Mouse (Mus musculus) kidney, postnatal 0 days (tissue): ENCODE results near the gene Tomm40. TPM values are rescaled to one million over a fixed set of nuclear protein-coding genes. Genes with fewer than 3 reads are reported as not detected.
A peak's percentile ranks its signal among the peaks of the same experiment; 100 is the strongest.

Source experiments
- ATAC-seq: fragments of 200-750 bp; cut with Nextera tagmentation; replicated peaks from 2 replicates; pipeline ENCODE4 v1.8.0; 2017; ENCODE audit warnings: low read depth, moderate number of reproducible peaks, moderate TSS enrichment, moderate library complexity; ENCODE audit not compliant: low FRiP score
- DNase-seq: peaks from one replicate; pipeline ENCODE4 v3.0.0-alpha.2; 2016; ENCODE audit warnings: low spot score
- H3K27ac ChIP-seq: fragments of 300-500 bp; sonication (generic); 2 replicates; pipeline ENCODE4 v1.5.1; 2014; ENCODE audit warnings: mild to moderate bottlenecking
- H3K27me3 ChIP-seq: fragments of 300-500 bp; sonication (generic); 2 replicates; pipeline ENCODE4 v1.6.1; 2014; ENCODE audit warnings: low read length, mixed read lengths; ENCODE audit not compliant: insufficient read depth
- H3K36me3 ChIP-seq: fragments of 300-500 bp; sonication (generic); 2 replicates; pipeline ENCODE4 v1.6.1; 2014; ENCODE audit warnings: low read length, mixed read lengths; ENCODE audit not compliant: insufficient read depth
- H3K4me1 ChIP-seq: fragments of 300-500 bp; sonication (generic); replicated peaks from 2 replicates; pipeline ENCODE4 v1.6.1; 2014; ENCODE audit warnings: antibody characterized with exemption, low read length, mixed read lengths; ENCODE audit not compliant: insufficient read depth
- H3K4me2 ChIP-seq: fragments of 300-500 bp; sonication (generic); 2 replicates; pipeline ENCODE4 v1.6.1; 2014; ENCODE audit warnings: mild to moderate bottlenecking, low read length, moderate library complexity, mixed read lengths
- H3K4me3 ChIP-seq: fragments of 300-500 bp; sonication (generic); replicated peaks from 2 replicates; pipeline ENCODE4 v1.5.1; 2014; ENCODE audit warnings: low read depth, low read length
- H3K9ac ChIP-seq: fragments of 300-500 bp; sonication (generic); 2 replicates; pipeline ENCODE4 v1.6.1; 2014; ENCODE audit warnings: low read depth, low read length
- H3K9me3 ChIP-seq: fragments of 300-500 bp; sonication (generic); replicated peaks from 2 replicates; pipeline ENCODE4 v1.6.1; 2016; ENCODE audit warnings: low read length, inconsistent platforms, mixed read lengths
- CTCF ChIP-seq: IDR thresholded peaks from 2 replicates; pipeline ENCODE4 v1.5.1; 2016; ENCODE audit warnings: antibody characterized with exemption, low read depth, mild to moderate bottlenecking, moderate library complexity
- WGBS: fragments of 180-500 bp; shearing (Covaris S2); extraction: QIAGEN DNeasy Blood & Tissue Kit; methylation state at CpG from one replicate; pipeline ENCODE4 v1.1.7; 2014; 5-methylcytosine and 5-hydroxymethylcytosine counted together
- polyA plus RNA-seq: library from polyadenylated mRNA; unstranded; fragments of >200 nt; fragmentation: Nextera tagmentation; extraction: Ambion mirVana; gene quantifications from 2 replicates; pipeline ENCODE4 v1.2.1, GENCODE M21; 2015

The Tomm40 gene
- 163 and 167 TPM in 2 replicates for polyA plus RNA-seq

DNA sequence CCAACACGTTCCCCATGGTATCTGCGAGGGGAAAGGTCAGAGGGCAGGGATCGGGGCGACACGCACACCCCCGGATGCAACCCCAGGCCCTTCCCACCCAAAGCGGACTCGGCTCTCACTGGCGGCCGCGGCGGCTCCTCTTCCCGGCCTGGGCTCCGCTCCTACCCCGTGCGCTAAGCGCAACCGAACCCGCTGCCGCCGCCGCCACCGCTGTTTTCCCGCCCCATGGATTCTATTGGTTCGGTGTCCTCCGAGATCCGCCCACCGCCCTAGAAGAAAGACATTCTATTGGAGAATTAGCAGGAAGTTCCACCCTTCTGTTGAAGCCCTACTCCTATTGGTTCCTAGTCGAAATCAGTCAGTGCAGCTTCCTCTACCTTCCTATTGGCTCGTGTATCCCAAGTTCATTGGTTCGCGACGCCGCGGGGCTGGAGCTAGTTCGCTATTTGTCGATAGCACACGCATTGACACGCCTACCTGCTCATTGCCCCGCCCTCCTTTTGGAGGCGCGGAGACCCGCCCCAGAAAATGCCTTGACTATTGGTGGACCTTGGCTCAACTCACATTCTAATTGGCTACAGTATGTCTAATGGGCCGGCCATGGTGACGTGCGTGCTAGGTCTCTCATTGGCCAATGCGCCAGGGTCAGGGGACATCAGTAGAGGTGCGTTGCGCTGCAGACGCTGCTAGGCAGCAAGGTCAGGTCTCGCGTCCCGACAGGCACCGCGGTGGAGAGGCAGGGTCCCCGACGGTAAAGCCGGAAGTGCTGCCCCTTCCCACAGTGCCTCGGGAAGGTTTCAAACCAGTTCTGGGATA is at the start of gene Tomm40:
Gene Tomm40 (minus strand): TSS at position 200 of the 816 bp plus-strand sequence.
- ATAC-seq (peak; percentile 99), DNase-seq (peak; percentile 100)
- peaks cover 38% of the 10 kb centered on the region for H3K36me3 ChIP-seq
- H3K4me1 ChIP-seq: no peaks in the 10 kb centered on the region
- peak within 1 kb of the TSS; percentile 96 for H3K4me3 ChIP-seq
- under 1% methylated on average over 59 of the region's 59 CpGs for WGBS
- H3K9ac ChIP-seq: peak within 1 kb of the TSS; percentile 96
- no peaks in the 10 kb centered on the region for H3K9me3 ChIP-seq
- H3K27me3 ChIP-seq: no peaks in the 10 kb centered on the region
- H3K27ac ChIP-seq: peak within 1 kb of the TSS; percentile 89
- TF ChIP-seq CTCF: no peak
- H3K4me2 ChIP-seq: peak within 1 kb of the TSS; percentile 96

DNA sequence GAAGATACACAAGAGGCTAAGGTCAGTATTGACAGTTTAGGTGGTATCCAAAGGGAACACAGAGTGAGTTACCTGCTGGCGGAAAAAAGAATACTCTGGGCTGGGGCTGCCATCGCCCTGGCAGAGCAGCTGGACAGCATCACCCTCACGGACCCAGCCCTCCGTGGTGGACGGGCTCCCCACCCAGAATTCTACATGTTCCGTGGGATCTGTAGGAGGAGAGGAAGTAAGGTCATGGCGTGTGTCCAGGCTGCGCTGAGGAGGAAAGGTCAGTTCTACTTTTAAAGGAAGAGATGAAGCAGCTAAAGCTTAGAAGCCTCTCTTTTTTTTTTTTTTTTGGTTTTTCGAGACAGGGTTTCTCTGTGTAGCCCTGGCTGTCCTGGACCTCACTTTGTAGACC is 49.3 kb upstream of the Tomm40 start:
- 80% methylated on average over 9 of the region's 9 CpGs for WGBS
- no peak for DNase-seq
- peaks cover 27% of the 10 kb centered on the region for H3K36me3 ChIP-seq

DNA sequence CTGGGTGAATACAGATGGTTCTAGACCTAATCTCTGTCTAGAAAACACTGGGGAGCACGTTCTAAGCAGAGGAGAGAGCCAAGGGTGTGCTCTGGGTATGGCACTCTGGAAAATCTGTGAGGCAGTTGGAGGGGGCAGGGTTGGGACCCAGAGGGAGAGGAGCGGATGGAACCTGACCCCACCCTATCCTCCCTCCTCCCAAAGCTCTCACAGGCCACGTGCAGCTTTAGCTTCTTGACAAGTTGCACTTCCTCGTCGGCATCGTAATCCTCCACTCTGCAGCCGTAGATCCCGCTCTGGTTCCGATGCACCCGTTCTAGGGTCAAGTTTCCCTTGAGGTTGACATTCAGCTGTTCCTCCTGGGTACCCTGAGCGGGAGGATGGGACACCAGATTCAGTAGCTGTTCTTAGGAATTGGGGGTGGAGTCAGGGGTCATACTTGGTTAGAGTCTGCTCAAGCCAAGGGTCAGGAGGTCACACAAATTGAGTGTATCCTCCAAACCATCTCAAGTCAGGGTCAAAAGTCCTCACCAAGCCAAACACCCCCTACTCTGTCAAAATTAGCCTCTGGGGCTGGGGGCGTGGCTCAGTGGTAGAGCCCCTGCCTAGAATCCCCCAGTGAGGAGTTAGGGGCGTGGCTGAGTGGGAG is 48.7 kb upstream of the Tomm40 start:
- Histone ChIP-seq H3K27ac (no peak overlapping the region), H3K4me3 (no peak overlapping the region), H3K9me3 (no peaks in the 10 kb centered on the region), H3K4me1 (peaks cover 9% of the 10 kb centered on the region; the same call in 1 of the 2 replicates), H3K27me3 (no peaks in the 10 kb centered on the region), H3K9ac (no peak overlapping the region), H3K4me2 (no peak overlapping the region), H3K36me3 (peaks cover 33% of the 10 kb centered on the region)
- 54% methylated on average over 13 of the region's 13 CpGs for WGBS
- TF ChIP-seq CTCF: no peak
- DNase-seq (no peak), ATAC-seq (no peak)

More for the DNA sequence above, 49.3 kb upstream of the Tomm40 start:
- H3K27me3 ChIP-seq: no peaks in the 10 kb centered on the region
- H3K4me1 ChIP-seq: peaks cover 14% of the 10 kb centered on the region; the same call in 1 of the 2 replicates
- no peak for TF ChIP-seq CTCF
- H3K27ac ChIP-seq: no peak overlapping the region
- H3K4me2 ChIP-seq: no peak overlapping the region
- no peak overlapping the region for H3K9ac ChIP-seq
- no peak for ATAC-seq
- H3K4me3 ChIP-seq: no peak overlapping the region
- no peaks in the 10 kb centered on the region for H3K9me3 ChIP-seq

DNA sequence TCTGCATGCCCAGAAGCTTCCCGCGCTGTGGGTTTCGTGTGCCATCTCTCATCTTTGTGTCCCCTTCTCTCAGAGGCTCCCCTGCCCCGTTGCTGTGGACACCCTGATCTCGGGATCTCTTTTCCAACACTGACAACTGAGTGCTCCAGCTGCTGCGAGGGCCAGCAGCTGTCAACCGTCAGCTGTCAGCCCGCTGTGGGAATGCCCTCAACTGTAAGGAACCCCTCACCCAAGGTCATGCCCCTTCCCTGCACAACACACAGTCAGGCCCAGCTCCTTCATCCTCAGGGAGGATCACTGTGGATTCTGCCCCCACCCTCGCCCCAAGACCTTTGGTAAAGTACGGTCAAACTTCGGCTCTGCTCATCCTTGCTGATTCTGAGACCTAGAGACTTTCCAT is 47.0 kb upstream of the Tomm40 start:
- 0 out of 2 replicates have a peak overlapping the region, but pooled peaks have one; percentile 4 for H3K9ac ChIP-seq
- H3K4me2 ChIP-seq: no peak overlapping the region
- ATAC-seq (no peak), DNase-seq (no peak)
- no peaks in the 10 kb centered on the region for H3K27me3 ChIP-seq
- no peaks in the 10 kb centered on the region for H3K4me1 ChIP-seq
- H3K9me3 ChIP-seq: no peaks in the 10 kb centered on the region
- WGBS: 52% methylated on average over 11 of the region's 11 CpGs
- peaks cover 45% of the 10 kb centered on the region for H3K36me3 ChIP-seq
- no peak overlapping the region for H3K27ac ChIP-seq
- TF ChIP-seq CTCF: no peak
- no peak overlapping the region for H3K4me3 ChIP-seq

DNA sequence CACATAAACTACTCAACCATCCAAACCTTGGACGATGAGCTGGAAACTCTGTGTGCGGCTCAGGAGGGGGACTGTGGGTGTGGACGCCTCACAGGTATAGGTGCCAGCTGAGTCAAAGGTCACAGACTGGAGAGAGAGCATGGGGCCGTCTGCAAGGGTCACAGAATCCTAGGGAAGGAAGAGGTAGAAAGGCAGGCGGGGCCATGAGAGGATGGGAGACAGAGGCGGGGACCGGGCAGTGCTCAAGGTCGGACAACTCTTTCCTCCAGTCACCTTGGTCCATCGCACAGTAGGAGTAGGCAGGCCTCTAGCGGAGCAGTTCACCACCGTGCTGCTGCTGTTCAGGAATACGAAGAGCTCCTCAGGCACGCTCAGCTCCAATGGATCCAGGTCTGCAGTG is 44.8 kb upstream of the Tomm40 start:
- H3K27ac ChIP-seq: no peak overlapping the region
- H3K4me3 ChIP-seq: no peak overlapping the region
- peaks cover 38% of the 10 kb centered on the region for H3K36me3 ChIP-seq
- ATAC-seq (no peak), DNase-seq (no peak)
- H3K4me2 ChIP-seq: no peak overlapping the region
- H3K4me1 ChIP-seq: no peaks in the 10 kb centered on the region
- H3K27me3 ChIP-seq: no peaks in the 10 kb centered on the region
- H3K9ac ChIP-seq: no peak overlapping the region
- no peaks in the 10 kb centered on the region for H3K9me3 ChIP-seq
- TF ChIP-seq CTCF: no peak
- WGBS: 71% methylated on average over 13 of the region's 13 CpGs

DNA sequence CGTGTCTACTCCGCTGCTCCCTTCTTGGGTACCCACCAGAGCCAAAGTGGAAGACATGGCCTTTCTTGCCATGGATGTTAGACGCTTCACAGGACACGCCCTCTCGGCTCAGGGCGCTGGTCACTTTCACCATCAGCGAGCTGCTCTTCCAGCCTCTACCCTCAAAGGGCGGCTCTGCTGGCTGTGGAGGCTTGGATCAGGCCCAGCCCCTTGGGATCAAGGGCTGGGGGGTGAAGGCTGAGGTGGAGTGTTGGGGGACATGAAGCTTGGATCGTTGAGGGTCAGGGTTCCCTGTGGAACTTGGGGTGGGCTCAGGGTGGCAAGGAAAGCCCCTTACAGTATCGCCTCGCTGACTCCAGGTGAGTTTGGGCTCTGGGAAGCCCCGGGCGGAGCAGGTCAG is 43.4 kb upstream of the Tomm40 start:
- no peak overlapping the region for H3K9ac ChIP-seq
- WGBS: 92% methylated on average over 13 of the region's 13 CpGs
- H3K27me3 ChIP-seq: no peaks in the 10 kb centered on the region
- H3K4me3 ChIP-seq: no peak overlapping the region
- H3K4me2 ChIP-seq: no peak overlapping the region
- H3K36me3 ChIP-seq: peaks cover 27% of the 10 kb centered on the region
- DNase-seq: no peak
- no peaks in the 10 kb centered on the region for H3K9me3 ChIP-seq
- TF ChIP-seq CTCF: no peak
- no peaks in the 10 kb centered on the region for H3K4me1 ChIP-seq
- no peak for ATAC-seq
- no peak overlapping the region for H3K27ac ChIP-seq
